Mouse (Mus musculus) lung, postnatal 0 days (tissue): Measurements from ENCODE around the gene March6. TPM values are rescaled to one million over a fixed set of nuclear protein-coding genes. Genes with fewer than 3 reads are reported as not detected.
A peak's percentile ranks its signal among the peaks of the same experiment; 100 is the strongest.

Experiments used
- ATAC-seq: fragments of 200-750 bp; cut with Nextera tagmentation; 2 replicates; pipeline ENCODE4 v1.8.0; 2017; ENCODE audit warnings: moderate library complexity
- DNase-seq: peaks from one replicate; pipeline ENCODE4 v3.0.0-alpha.2; 2016; ENCODE audit warnings: low spot score
- H3K27ac ChIP-seq: fragments of 300-500 bp; sonication (generic); 2 replicates; pipeline ENCODE4 v1.5.1; 2014; ENCODE audit warnings: antibody characterized with exemption, mild to moderate bottlenecking, low read length, mixed read lengths
- H3K27me3 ChIP-seq: fragments of 300-500 bp; sonication (generic); replicated peaks from 2 replicates; pipeline ENCODE4 v1.6.1; 2014; ENCODE audit warnings: low read length, mixed read lengths; ENCODE audit not compliant: insufficient read depth
- H3K36me3 ChIP-seq: fragments of 300-500 bp; sonication (generic); 2 replicates; pipeline ENCODE4 v1.6.1; 2014; ENCODE audit warnings: low read length, mixed read lengths; ENCODE audit not compliant: insufficient read depth
- H3K4me1 ChIP-seq: fragments of 300-500 bp; sonication (generic); 2 replicates; pipeline ENCODE4 v1.6.1; 2014; ENCODE audit warnings: antibody characterized with exemption, low read depth, low read length, mixed read lengths; ENCODE audit not compliant: insufficient read depth
- H3K4me2 ChIP-seq: fragments of 300-500 bp; sonication (generic); replicated peaks from 2 replicates; pipeline ENCODE4 v1.6.1; 2014; ENCODE audit warnings: low read depth, mild to moderate bottlenecking, low read length, moderate library complexity, mixed read lengths
- H3K4me3 ChIP-seq: fragments of 300-500 bp; sonication (generic); 2 replicates; pipeline ENCODE4 v1.5.1; 2014; ENCODE audit warnings: low read depth, low read length
- H3K9ac ChIP-seq: fragments of 300-500 bp; sonication (generic); replicated peaks from 2 replicates; pipeline ENCODE4 v1.6.1; 2014; ENCODE audit warnings: low read depth, mild to moderate bottlenecking
- H3K9me3 ChIP-seq: fragments of 300-500 bp; sonication (generic); 2 replicates; pipeline ENCODE4 v1.6.1; 2016; ENCODE audit warnings: low read length, mixed read lengths
- CTCF ChIP-seq: IDR thresholded peaks from 2 replicates; pipeline ENCODE4 v1.5.1; 2016; ENCODE audit warnings: antibody characterized with exemption, mild to moderate bottlenecking
- EP300 ChIP-seq: IDR thresholded peaks from 2 replicates; pipeline ENCODE4 v1.6.1; 2016; ENCODE audit warnings: antibody characterized with exemption, mild to moderate bottlenecking, control low read depth
- WGBS: fragments of 180-500 bp; shearing (Covaris S2); extraction: QIAGEN DNeasy Blood & Tissue Kit; methylation state at CpG from one replicate; pipeline ENCODE4 v1.1.7; 2014; 5-methylcytosine and 5-hydroxymethylcytosine counted together
- polyA plus RNA-seq: library from polyadenylated mRNA; unstranded; fragments of >200 nt; fragmentation: Nextera tagmentation; extraction: Ambion mirVana; gene quantifications from 2 replicates; pipeline ENCODE4 v1.2.1, GENCODE M21; 2015

Gene March6
- polyA plus RNA-seq, 1 experiment from 2014 or later, result 18.3 TPM

DNA sequence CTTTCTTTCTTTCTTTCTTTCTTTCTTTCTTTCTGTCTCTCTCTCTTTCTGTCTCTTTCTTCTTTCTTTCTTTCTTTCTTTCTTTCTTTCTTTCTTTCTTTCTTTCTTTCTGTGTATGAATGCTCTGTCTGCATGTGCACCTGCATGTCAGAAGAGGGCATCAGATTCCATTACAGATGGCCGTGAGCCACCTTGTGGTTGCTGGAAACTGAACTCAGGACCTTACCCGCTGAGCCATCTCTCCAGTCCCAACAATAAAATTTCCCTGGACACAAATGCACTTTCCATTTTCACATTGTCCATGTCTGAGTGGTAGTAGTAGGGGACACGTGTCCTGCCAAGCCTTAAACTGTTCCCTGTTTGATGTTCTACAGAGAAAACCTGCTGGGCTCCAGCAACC lies 103.5 kb downstream of the March6 start:
- no peaks in the 10 kb centered on the region for H3K4me1 ChIP-seq
- H3K4me2 ChIP-seq, result no peak overlapping the region
- no peaks in the 10 kb centered on the region for H3K36me3 ChIP-seq
- TF ChIP-seq CTCF, result peak; percentile 42; the same call in 1 of the 2 replicates
- TF ChIP-seq EP300, result no peak
- DNase-seq (no peak), ATAC-seq (no peak)
- no peaks in the 10 kb centered on the region for H3K9me3 ChIP-seq
- WGBS, result 61% methylated on average over 3 of the region's 3 CpGs
- H3K4me3 ChIP-seq, result no peak overlapping the region
- no peaks in the 10 kb centered on the region for H3K27me3 ChIP-seq
- H3K9ac ChIP-seq, result no peak overlapping the region
- H3K27ac ChIP-seq, result no peak overlapping the region

DNA sequence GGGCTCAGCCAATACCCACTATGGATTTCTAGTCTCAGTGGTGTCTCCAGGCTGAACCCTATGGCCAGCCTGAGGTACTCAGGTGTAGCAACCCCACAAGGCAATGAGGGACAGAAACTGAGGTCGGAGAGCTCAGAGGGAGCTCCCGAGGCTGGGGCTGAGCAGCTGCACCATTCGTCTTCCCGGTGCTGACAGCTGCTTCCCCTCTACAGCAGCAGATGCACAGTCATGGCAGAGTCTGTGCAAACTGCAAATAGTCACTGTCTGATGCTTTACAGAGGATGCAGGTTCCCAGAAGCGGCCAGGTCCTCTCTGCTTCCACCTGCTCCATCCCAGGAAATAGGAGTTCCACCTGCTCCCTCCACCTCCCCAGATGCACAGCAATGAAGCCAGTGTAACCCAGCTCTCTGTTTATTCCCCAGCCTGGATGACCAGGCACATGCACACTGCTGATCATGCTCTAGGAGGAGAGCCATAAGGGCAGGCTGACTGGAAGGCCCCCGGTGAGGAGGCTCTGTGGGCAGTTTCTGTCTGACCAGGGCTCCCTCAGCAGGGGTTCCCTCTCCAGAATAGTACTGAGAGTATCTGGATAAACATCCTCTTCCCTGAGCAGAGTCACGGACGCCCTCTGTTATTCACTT lies 104.7 kb downstream of the March6 start:
- 32% methylated on average over 8 of the region's 8 CpGs for WGBS
- no peak overlapping the region for H3K4me2 ChIP-seq
- TF ChIP-seq EP300 (no peak), CTCF (no peak)

DNA sequence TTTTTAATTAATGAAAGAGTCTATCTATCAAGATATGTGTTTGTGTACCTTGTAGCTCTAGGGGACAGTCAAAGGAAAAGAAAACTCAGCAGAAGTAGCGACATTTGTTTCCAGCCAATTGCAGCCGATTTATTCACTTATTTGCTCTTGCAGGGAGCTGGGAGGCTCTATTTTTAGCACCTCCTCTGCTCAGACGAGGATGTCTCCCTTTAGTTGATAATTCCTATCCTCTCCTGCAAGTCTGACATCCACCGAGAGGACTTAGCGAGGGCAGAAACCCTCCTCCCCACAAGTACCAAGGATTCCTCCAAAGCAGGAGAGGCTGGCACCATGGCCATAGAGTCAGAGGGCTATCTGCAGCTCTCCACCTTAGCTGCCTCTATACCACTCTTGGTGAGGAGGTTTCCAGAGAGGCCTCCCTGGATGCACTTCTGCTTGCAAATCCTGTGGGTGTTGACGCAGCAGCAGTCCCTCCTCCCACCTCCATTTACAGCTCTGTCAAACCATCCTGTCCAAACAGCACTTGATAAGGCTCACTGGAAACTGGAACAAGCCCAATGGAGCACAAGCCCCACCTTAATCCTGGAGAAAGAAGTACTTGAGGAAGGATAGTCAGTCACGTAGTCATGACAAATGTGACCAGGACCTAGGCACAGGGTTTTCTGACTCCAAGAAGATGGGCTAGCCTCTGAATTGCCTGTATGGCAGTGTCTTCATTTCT lies 108.0 kb downstream of the March6 start:
- no peaks in the 10 kb centered on the region for H3K36me3 ChIP-seq
- H3K4me1 ChIP-seq, result peaks cover 5% of the 10 kb centered on the region; the same call in 1 of the 2 replicates
- TF ChIP-seq EP300 (no peak), CTCF (no peak)
- ATAC-seq, result 0 out of 2 replicates have a peak, but pooled peaks have one; percentile 16
- DNase-seq, result peak; percentile 45
- no peak overlapping the region for H3K4me2 ChIP-seq
- 35% methylated on average over 7 of the region's 7 CpGs for WGBS
- H3K9ac ChIP-seq, result no peak overlapping the region
- H3K27me3 ChIP-seq, result no peaks in the 10 kb centered on the region
- no peaks in the 10 kb centered on the region for H3K9me3 ChIP-seq
- no peak overlapping the region for H3K27ac ChIP-seq
- no peak overlapping the region for H3K4me3 ChIP-seq

More for the DNA sequence above, 104.7 kb downstream of the March6 start:
- no peak overlapping the region for H3K9ac ChIP-seq
- H3K36me3 ChIP-seq, result no peaks in the 10 kb centered on the region
- no peaks in the 10 kb centered on the region for H3K27me3 ChIP-seq
- H3K4me1 ChIP-seq, result no peaks in the 10 kb centered on the region
- no peak overlapping the region for H3K4me3 ChIP-seq
- H3K9me3 ChIP-seq, result no peaks in the 10 kb centered on the region
- H3K27ac ChIP-seq, result no peak overlapping the region
- DNase-seq (no peak), ATAC-seq (peak; percentile 25; the same call in 1 of the 2 replicates)

DNA sequence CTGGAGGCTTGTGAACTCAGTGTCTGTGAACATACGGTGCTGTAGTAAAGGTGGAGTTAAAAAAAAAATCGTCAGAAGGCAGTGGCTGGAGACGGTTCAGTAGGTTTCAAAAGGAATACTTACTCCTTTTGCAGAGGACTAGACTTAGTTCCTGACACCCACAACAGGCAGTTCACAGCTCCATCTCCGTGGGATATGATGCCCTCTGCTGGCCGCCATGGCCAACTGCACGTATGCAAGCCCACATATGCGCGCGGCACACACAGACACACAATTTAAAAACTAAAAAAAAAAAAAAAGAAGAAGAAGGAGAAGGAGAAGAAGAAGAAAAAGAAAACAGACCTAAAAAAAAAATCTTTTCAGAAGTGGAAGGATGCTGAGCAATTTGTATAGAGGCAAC lies 111.8 kb downstream of the March6 start:
- H3K4me3 ChIP-seq, result no peak overlapping the region
- 0 out of 2 replicates have a peak overlapping the region, but pooled peaks have one; percentile 64 for H3K27ac ChIP-seq
- H3K4me1 ChIP-seq, result peaks cover 5% of the 10 kb centered on the region; the same call in 1 of the 2 replicates
- peak; percentile 78 for TF ChIP-seq CTCF
- TF ChIP-seq EP300, result no peak
- H3K4me2 ChIP-seq, result peak overlapping the region; percentile 33; the same call in 1 of the 2 replicates
- H3K36me3 ChIP-seq, result no peaks in the 10 kb centered on the region
- WGBS, result 35% methylated on average over 9 of the region's 9 CpGs
- no peak for ATAC-seq
- no peaks in the 10 kb centered on the region for H3K27me3 ChIP-seq
- DNase-seq, result peak; percentile 32
- no peaks in the 10 kb centered on the region for H3K9me3 ChIP-seq
- H3K9ac ChIP-seq, result no peak overlapping the region

DNA sequence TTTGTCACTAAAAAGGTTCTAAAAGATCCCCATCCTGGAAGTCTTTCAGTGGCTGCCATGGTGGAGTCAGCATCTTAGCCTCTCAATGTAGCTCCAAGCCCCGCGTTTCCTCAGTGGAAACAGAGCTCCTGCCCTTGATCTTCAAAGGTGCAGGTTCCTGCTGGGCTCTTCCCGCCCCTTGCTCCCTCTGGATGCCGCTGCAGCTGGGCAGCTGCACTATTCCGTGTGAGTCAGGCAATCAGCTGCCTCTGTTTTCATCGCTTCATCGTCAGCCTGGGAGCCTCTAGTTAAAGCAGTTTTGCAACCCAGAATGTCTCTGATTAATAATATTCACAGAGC lies 112.2 kb downstream of the March6 start:
- Histone ChIP-seq H3K4me1 (peaks cover 5% of the 10 kb centered on the region; the same call in 1 of the 2 replicates), H3K27me3 (no peaks in the 10 kb centered on the region), H3K9ac (no peak overlapping the region), H3K9me3 (no peaks in the 10 kb centered on the region), H3K27ac (peak overlapping the region; percentile 64), H3K36me3 (no peaks in the 10 kb centered on the region), H3K4me2 (peak overlapping the region; percentile 33; the same call in 1 of the 2 replicates), H3K4me3 (no peak overlapping the region)
- ATAC-seq, result no peak
- 17% methylated on average over 7 of the region's 7 CpGs for WGBS
- TF ChIP-seq EP300 (no peak), CTCF (no peak)
- DNase-seq, result no peak

DNA sequence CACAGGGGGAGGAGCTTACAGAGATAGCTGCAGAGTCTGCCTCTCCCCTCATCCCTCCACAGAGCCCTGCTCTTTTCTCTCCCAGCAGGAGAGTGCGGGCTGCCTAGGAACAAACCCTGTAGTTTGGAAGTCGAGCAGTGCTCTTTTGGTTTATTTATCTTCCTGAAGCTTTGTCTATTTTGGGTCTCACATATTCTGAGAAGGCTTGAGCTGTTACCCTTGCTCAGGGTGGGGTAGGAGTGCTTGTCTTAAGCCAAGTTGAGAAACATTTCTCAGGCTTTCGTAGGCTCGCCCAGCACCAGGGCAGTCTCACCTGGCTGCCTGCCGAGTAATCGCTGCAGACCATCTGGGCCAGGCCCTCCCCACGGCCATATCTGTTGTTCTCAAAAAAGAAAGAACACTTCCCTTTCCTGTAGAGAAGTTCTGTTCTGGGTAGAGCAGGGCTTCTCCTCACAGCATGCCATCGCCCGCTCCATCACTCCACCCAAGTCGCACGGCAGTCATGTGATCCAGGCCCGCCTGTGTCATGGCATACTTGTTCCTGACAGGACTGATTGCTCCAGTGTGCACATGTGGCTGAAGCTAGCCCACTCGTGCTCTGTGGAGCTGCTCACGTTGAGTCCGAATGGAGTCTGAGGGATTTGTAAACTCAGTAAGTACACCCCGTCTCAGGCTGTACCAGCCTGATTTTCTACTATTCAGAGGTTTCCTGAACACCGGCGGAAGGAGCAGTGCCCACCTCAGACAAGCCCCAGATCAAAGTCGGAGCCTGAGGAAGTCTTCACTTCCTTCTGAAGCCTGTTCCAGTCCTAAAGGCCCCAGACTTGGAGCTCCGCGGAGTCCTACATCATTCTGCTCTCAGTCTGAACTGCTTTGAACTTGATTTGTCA lies 112.8 kb downstream of the March6 start:
- DNase-seq (peak; percentile 70), ATAC-seq (peak; percentile 85)
- no peaks in the 10 kb centered on the region for H3K36me3 ChIP-seq
- peaks cover 5% of the 10 kb centered on the region; the same call in 1 of the 2 replicates for H3K4me1 ChIP-seq
- H3K9ac ChIP-seq, result no peak overlapping the region
- 23% methylated on average over 21 of the region's 21 CpGs for WGBS
- H3K9me3 ChIP-seq, result no peaks in the 10 kb centered on the region
- H3K27me3 ChIP-seq, result no peaks in the 10 kb centered on the region
- no peak overlapping the region for H3K4me3 ChIP-seq
- peak overlapping the region; percentile 33; the same call in 1 of the 2 replicates for H3K4me2 ChIP-seq
- TF ChIP-seq CTCF (no peak), EP300 (peak; percentile 96)
- H3K27ac ChIP-seq, result peak overlapping the region; percentile 71
